Mouse (Mus musculus) olfactory bulb, adult 2 months (tissue): ENCODE measurements at regions not wholly inside any gene's neighbourhood (a gene's known extent, or its start where the extent isn't known, plus 50 kb on each side); places are given as distances from the start of the nearest gene placed in this dataset.

ENCODE experiments used
- CTCF ChIP-seq: fragments of 200-500 bp; IDR thresholded peaks from 2 replicates; pipeline ENCODE4 v1.5.1; 2012; ENCODE audit warnings: low read depth, mild to moderate bottlenecking, low read length, moderate library complexity; ENCODE audit not compliant: insufficient read depth
- POLR2A ChIP-seq: fragments of 200-500 bp; IDR thresholded peaks from 2 replicates; pipeline ENCODE4 v1.6.1; 2012; ENCODE audit warnings: mild to moderate bottlenecking, low read depth, low read length, moderate library complexity; ENCODE audit not compliant: insufficient read depth

DNA sequence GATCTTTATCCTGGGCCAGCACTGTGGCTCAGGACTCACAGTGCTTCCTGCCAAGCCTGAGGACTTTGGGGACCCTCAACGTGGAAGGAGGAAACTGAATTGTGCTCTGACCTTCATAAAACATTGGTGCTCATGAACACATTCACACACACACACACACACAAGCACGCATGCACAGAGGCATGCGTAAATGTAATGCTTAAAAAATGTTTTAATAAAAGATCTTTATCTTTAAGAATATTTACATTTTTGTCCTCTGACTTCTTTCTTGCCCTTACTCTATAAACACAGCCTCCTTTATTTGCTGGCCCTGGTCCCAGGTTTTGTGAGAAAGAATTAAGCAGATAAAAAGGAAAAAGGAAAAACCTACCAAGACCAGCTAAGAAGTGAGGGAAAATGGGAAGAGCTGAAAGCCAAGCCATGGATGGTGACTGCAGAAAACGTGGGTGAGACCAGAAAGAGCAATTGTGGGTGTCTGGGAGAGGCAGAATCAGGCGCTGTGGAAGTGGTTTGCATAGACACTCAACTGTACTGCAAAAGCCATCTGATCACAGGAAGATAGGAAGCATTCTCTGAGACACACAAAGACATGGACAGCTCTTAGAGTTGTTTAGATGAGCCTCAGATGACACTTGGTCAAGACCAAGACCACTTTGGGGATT, 56.7 kb upstream of the Spats2l start:
- no peak for TF ChIP-seq POLR2A
- TF ChIP-seq CTCF, result no peak
